Mouse (Mus musculus): ENCODE results near the gene Selenoo. TPM values are rescaled to one million over a fixed set of nuclear protein-coding genes. Genes with fewer than 3 reads are reported as not detected.

Gene Selenoo
- polyA plus RNA-seq, 1 experiment, result 13.7 TPM

DNA sequence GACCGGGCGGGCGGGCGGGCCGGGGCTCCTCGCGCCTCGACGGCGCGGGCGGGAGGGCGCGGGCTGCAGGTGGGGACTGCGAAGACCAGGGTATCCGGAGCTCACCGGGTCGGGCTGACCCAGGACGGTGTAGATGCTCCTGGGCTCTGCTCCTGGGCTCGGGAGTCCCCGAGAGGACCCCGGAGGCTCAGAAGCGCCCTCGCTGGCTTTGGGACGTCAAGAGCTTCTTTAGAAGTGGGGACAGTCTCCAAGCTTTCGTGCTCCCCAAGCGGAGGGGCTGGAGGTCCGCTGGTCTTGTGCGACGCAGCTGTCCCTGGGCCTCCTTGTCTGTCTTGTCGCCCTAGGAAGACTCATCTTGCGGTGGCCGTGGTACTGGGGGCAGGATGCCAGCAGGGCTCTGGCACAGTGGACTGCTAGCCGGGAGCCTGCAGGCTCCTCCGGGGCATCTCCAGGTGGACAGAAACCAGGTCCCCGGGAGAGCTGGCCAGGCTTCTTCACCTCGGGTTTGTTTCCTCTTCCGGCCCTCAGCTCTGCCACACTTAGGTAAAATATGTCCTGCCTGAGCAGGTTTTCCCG lies 12.6 kb upstream of the Selenoo start:
- Histone ChIP-seq H3K79me2 (ENCODE audit: control insufficient read depth, insufficient read depth) (peaks cover 53% of the 10 kb centered on the region), H3K36me3 (ENCODE audit: control insufficient read depth, insufficient read depth) (peaks cover 14% of the 10 kb centered on the region), H3K79me3 (ENCODE audit: low read depth) (peaks cover 30% of the 10 kb centered on the region), H3K4me3 (ENCODE audit: insufficient read depth, poor library complexity, severe bottlenecking) (peak overlapping the region; percentile 97), H3ac (ENCODE audit: control insufficient read depth, insufficient read length, low read depth) (peak overlapping the region; percentile 50), H3K27me3 (ENCODE audit: control insufficient read depth, insufficient read depth, insufficient read length) (peaks cover under 1% of the 10 kb centered on the region)
- TF ChIP-seq FOSL1 (IDR thresholded peaks at IDR 0.05; ENCODE audit: insufficient read depth, low read length, poor library complexity, severe bottlenecking), result no peak
- TF ChIP-seq USF1 (IDR thresholded peaks at IDR 0.05; ENCODE audit: low read depth), result no peak
- TF ChIP-seq CTCF (IDR thresholded peaks at IDR 0.05; ENCODE audit: control insufficient read depth, insufficient read depth, insufficient read length), result no peak
- no peak for TF ChIP-seq MAX (IDR thresholded peaks at IDR 0.05)
- no peak for TF ChIP-seq CEBPB (IDR thresholded peaks at IDR 0.05; ENCODE audit: low read depth)
- TF ChIP-seq MYOG (IDR thresholded peaks at IDR 0.05; ENCODE audit: control insufficient read depth, extremely low read depth, insufficient read length), result no peak
- TF ChIP-seq MYOD1 (IDR thresholded peaks at IDR 0.05; ENCODE audit: control insufficient read depth, insufficient read length, low read depth), result peak; percentile 45

DNA sequence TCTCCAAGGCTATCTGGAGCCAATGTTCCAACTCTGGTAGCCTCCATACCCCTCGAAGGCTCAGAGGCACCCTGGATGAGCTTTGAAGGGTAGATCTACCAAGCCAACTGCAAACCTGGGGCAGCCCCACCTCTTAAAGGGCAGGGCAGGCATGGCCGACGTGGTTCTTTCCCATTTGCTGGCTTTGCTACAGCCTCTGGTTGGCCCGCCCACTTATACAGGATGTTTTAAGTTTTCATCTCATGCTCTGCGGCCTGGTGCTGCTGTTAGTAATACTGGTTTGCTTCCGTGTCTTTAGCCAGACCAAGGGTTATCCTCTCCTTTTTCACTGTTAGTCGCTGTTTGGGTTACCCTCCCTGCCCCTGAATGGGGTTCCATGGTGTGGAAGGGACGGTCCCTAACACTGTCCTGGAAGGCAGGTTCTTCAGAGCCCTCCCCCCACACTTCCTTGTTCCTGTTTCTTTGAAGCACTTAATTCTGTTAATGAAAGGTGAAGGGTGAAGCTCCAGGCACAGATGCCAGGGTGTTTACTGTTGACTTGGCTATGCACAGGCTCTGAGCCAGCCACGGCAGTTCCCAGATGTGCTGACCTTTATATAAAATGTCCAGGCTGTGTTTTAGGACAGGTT lies 10.6 kb upstream of the Selenoo start:
- peaks cover 32% of the 10 kb centered on the region for H3K36me3 ChIP-seq (ENCODE audit: control insufficient read depth, insufficient read depth)
- TF ChIP-seq FOSL1 (IDR thresholded peaks at IDR 0.05; ENCODE audit: insufficient read depth, low read length, poor library complexity, severe bottlenecking) (no peak), MYOD1 (IDR thresholded peaks at IDR 0.05; ENCODE audit: control insufficient read depth, insufficient read length, low read depth) (no peak), MYOG (IDR thresholded peaks at IDR 0.05; ENCODE audit: control insufficient read depth, extremely low read depth, insufficient read length) (no peak), USF1 (IDR thresholded peaks at IDR 0.05; ENCODE audit: low read depth) (no peak), CTCF (IDR thresholded peaks at IDR 0.05; ENCODE audit: control insufficient read depth, insufficient read depth, insufficient read length) (no peak), MAX (IDR thresholded peaks at IDR 0.05) (no peak), CEBPB (IDR thresholded peaks at IDR 0.05; ENCODE audit: low read depth) (no peak)
- H3K4me3 ChIP-seq (ENCODE audit: insufficient read depth, poor library complexity, severe bottlenecking), result no peak overlapping the region

DNA sequence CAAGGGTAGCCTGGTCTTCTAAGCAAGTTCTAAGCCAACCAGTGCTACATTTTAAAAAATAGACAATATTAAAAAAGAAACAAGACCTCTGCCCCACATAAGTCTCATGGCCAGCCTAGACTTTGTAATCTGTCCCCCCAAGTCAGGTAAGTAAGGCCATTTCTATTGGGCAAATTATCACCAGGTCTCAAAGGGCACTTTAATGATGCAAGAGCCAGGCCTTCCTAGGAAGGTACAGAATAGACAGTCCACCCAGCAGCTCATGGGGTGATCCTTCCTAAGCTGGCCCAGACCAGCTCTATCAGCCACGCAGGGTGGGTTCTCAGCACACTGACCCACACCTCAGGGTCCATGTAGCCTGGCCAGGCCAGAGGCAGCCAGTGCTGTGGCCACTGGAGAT lies 5.0 kb upstream of the Selenoo start:
- peaks cover 23% of the 10 kb centered on the region for H3K79me2 ChIP-seq (ENCODE audit: control insufficient read depth, insufficient read depth)
- H3K4me3 ChIP-seq (ENCODE audit: insufficient read depth, poor library complexity, severe bottlenecking), result no peak overlapping the region
- H3K36me3 ChIP-seq (ENCODE audit: control insufficient read depth, insufficient read depth), result peaks cover 45% of the 10 kb centered on the region
- H3K79me3 ChIP-seq (ENCODE audit: low read depth), result peaks cover 2% of the 10 kb centered on the region
- no peak overlapping the region for H3ac ChIP-seq (ENCODE audit: control insufficient read depth, insufficient read length, low read depth)
- no peak for TF ChIP-seq USF1 (IDR thresholded peaks at IDR 0.05; ENCODE audit: low read depth)
- no peak for TF ChIP-seq FOSL1 (IDR thresholded peaks at IDR 0.05; ENCODE audit: insufficient read depth, low read length, poor library complexity, severe bottlenecking)
- no peak for TF ChIP-seq MAX (IDR thresholded peaks at IDR 0.05)
- TF ChIP-seq CTCF (IDR thresholded peaks at IDR 0.05; ENCODE audit: control insufficient read depth, insufficient read depth, insufficient read length), result no peak
- TF ChIP-seq MYOG (IDR thresholded peaks at IDR 0.05; ENCODE audit: control insufficient read depth, extremely low read depth, insufficient read length), result no peak
- TF ChIP-seq MYOD1 (IDR thresholded peaks at IDR 0.05; ENCODE audit: control insufficient read depth, insufficient read length, low read depth), result no peak
- no peak for TF ChIP-seq CEBPB (IDR thresholded peaks at IDR 0.05; ENCODE audit: low read depth)
- H3K27me3 ChIP-seq (ENCODE audit: control insufficient read depth, insufficient read depth, insufficient read length), result no peaks in the 10 kb centered on the region

More for the DNA sequence above, 10.6 kb upstream of the Selenoo start:
- H3K27me3 ChIP-seq (ENCODE audit: control insufficient read depth, insufficient read depth, insufficient read length), result no peaks in the 10 kb centered on the region
- peak overlapping the region; percentile 1 for H3ac ChIP-seq (ENCODE audit: control insufficient read depth, insufficient read length, low read depth)
- peaks cover 30% of the 10 kb centered on the region for H3K79me3 ChIP-seq (ENCODE audit: low read depth)
- H3K79me2 ChIP-seq (ENCODE audit: control insufficient read depth, insufficient read depth), result peaks cover 53% of the 10 kb centered on the region

DNA sequence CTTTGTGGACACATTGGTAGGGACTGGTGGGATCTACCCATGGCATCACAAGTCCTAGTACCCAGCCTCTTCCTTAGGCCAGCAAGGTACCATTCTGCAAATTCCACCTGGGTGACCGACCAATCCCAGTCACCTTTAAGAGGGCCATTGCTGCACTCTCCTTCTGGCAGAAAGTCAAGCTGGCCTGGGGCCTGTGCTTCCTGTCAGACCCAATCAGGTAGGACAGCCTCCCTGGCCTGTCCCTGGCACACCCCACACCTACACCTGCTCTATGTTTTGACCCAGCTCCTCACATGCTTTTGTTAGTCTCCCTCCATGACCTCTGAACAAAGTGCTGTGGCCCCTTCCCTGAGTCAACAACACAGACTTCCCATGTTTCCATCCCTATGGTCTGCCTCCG lies 4.1 kb upstream of the Selenoo start:
- no peaks in the 10 kb centered on the region for H3K79me3 ChIP-seq (ENCODE audit: low read depth)
- no peak overlapping the region for H3ac ChIP-seq (ENCODE audit: control insufficient read depth, insufficient read length, low read depth)

DNA sequence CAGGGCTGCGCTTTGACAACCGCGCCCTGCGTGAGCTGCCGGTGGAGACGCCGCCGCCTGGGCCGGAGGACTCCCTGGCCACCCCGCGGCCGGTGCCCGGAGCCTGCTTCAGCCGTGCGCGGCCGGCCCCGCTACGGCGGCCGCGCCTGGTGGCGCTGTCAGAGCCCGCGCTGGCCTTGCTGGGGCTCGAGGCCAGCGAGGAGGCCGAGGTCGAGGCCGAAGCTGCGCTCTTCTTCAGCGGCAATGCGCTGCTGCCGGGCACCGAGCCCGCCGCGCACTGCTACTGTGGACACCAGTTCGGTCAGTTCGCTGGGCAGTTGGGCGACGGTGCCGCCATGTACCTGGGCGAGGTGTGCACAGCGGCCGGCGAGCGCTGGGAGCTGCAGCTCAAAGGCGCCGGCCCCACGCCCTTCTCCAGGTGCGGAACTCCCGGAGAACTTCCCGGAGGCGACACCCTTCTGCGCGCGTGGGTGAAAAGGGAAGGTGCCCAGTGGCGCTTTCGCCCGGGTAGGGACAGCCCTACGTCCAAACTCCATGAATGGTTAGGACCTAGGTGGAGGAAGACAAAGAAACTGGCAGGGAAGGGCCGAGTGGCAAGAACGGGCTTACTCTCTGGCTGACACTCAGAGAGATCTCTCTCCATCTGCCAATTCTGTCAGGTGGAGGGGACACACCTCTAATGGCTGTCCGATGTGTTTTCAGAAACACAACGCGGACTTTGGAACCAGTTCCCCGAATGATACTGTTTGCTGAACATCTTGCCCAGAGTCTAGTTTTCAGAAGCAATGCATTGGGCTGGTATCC lies 566 bp downstream of the Selenoo start:
- peaks cover 12% of the 10 kb centered on the region for H3K79me2 ChIP-seq (ENCODE audit: control insufficient read depth, insufficient read depth)
- H3ac ChIP-seq (ENCODE audit: control insufficient read depth, insufficient read length, low read depth), result peak overlapping the region; percentile 84
- no peaks in the 10 kb centered on the region for H3K27me3 ChIP-seq (ENCODE audit: control insufficient read depth, insufficient read depth, insufficient read length)
- peaks cover 12% of the 10 kb centered on the region for H3K36me3 ChIP-seq (ENCODE audit: control insufficient read depth, insufficient read depth)
- H3K79me3 ChIP-seq (ENCODE audit: low read depth), result no peaks in the 10 kb centered on the region
- peak overlapping the region; percentile 84 for H3K4me3 ChIP-seq (ENCODE audit: insufficient read depth, poor library complexity, severe bottlenecking)
- TF ChIP-seq MYOG (IDR thresholded peaks at IDR 0.05; ENCODE audit: control insufficient read depth, extremely low read depth, insufficient read length) (no peak), MAX (IDR thresholded peaks at IDR 0.05) (no peak), USF1 (IDR thresholded peaks at IDR 0.05; ENCODE audit: low read depth) (no peak), FOSL1 (IDR thresholded peaks at IDR 0.05; ENCODE audit: insufficient read depth, low read length, poor library complexity, severe bottlenecking) (no peak), CEBPB (IDR thresholded peaks at IDR 0.05; ENCODE audit: low read depth) (no peak), MYOD1 (IDR thresholded peaks at IDR 0.05; ENCODE audit: control insufficient read depth, insufficient read length, low read depth) (no peak), CTCF (IDR thresholded peaks at IDR 0.05; ENCODE audit: control insufficient read depth, insufficient read depth, insufficient read length) (no peak)

More for the DNA sequence above, 4.1 kb upstream of the Selenoo start:
- peaks cover 45% of the 10 kb centered on the region for H3K36me3 ChIP-seq (ENCODE audit: control insufficient read depth, insufficient read depth)
- no peak overlapping the region for H3K4me3 ChIP-seq (ENCODE audit: insufficient read depth, poor library complexity, severe bottlenecking)
- no peak for TF ChIP-seq MYOD1 (IDR thresholded peaks at IDR 0.05; ENCODE audit: control insufficient read depth, insufficient read length, low read depth)
- peaks cover 21% of the 10 kb centered on the region for H3K79me2 ChIP-seq (ENCODE audit: control insufficient read depth, insufficient read depth)
- no peaks in the 10 kb centered on the region for H3K27me3 ChIP-seq (ENCODE audit: control insufficient read depth, insufficient read depth, insufficient read length)
